Mouse (Mus musculus) heart, adult 2 months (tissue): ENCODE measurements around the gene Sdhaf2. TPM values are rescaled to one million over a fixed set of nuclear protein-coding genes. Genes with fewer than 3 reads are reported as not detected.

ENCODE experiments used
- DNase-seq, 2 experiments: peaks; one replicate each; pipeline ENCODE4 v3.0.0; 2021
- H3K27ac ChIP-seq: fragments of 200-600 bp; 2 replicates; pipeline ENCODE4 v1.8.1; 2022
- H3K27me3 ChIP-seq: fragments of 200-500 bp; 2 replicates; pipeline ENCODE4 v1.6.1; 2012; ENCODE audit warnings: mild to moderate bottlenecking, low read length, inconsistent platforms, mixed read lengths; ENCODE audit not compliant: control insufficient read depth, insufficient read depth
- H3K36me3 ChIP-seq: fragments of 200-500 bp; 2 replicates; pipeline ENCODE4 v1.6.1; 2012; ENCODE audit warnings: low read length, inconsistent platforms; ENCODE audit not compliant: control insufficient read depth, insufficient read depth
- H3K4me1 ChIP-seq: fragments of 200-500 bp; 2 replicates; pipeline ENCODE4 v1.6.1; 2011; ENCODE audit warnings: low read length; ENCODE audit not compliant: control insufficient read depth, insufficient read depth
- H3K4me3 ChIP-seq: fragments of 200-600 bp; 2 replicates; pipeline ENCODE4 v1.8.1; 2022
- H3K79me2 ChIP-seq: fragments of 200-500 bp; replicated peaks from 2 replicates; pipeline ENCODE4 v1.6.1; 2012; ENCODE audit warnings: mild to moderate bottlenecking, inconsistent platforms, low read length, moderate library complexity, mixed read lengths; ENCODE audit not compliant: control insufficient read depth, insufficient read depth
- H3K9ac ChIP-seq: fragments of 200-500 bp; 2 replicates; pipeline ENCODE4 v1.6.1; 2012; ENCODE audit warnings: low read depth, mild to moderate bottlenecking, control low read depth, inconsistent platforms, low read length, mixed read lengths
- CTCF ChIP-seq: fragments of 200-600 bp; IDR thresholded peaks from 2 replicates; pipeline ENCODE4 v1.8.1; 2022; ENCODE audit warnings: antibody characterized with exemption, mild to moderate bottlenecking, moderate library complexity
- EP300 ChIP-seq: fragments of 200-500 bp; IDR thresholded peaks from 2 replicates; pipeline ENCODE4 v1.6.1; 2011; ENCODE audit warnings: low read depth, low read length, control low read depth; ENCODE audit not compliant: insufficient read depth
- POLR2A ChIP-seq: fragments of 200-500 bp; IDR thresholded peaks from 2 replicates; pipeline ENCODE4 v1.6.1; 2011; ENCODE audit warnings: mild to moderate bottlenecking, low read depth, low read length, control low read depth; ENCODE audit not compliant: insufficient read depth
- WGBS: fragments of 180-500 bp; shearing (Covaris S2); methylation state at CpG from one replicate; pipeline ENCODE4 v1.1.7; 2018; 5-methylcytosine and 5-hydroxymethylcytosine counted together
- intact Hi-C: fragments of 180-260 bp; cut with DNase I; formaldehyde crosslinking; loops from one replicate; pipeline ENCODE4 v1.15.1; 2025
- polyA plus RNA-seq: library from polyadenylated mRNA; depleted of rRNA; stranded (reverse); fragments of >200 nt; gene quantifications from 2 replicates; pipeline ENCODE4 v1.2.3, GENCODE M21; 2012
- total RNA-seq, 2 experiments: library from RNA; stranded (reverse); gene quantifications; 2 replicates each; pipeline ENCODE4 v1.2.3; 2021

Gene Sdhaf2
- total and polyA plus RNA-seq, 3 experiments: 45.7 to 77.9 (median 65.5) TPM

DNA sequence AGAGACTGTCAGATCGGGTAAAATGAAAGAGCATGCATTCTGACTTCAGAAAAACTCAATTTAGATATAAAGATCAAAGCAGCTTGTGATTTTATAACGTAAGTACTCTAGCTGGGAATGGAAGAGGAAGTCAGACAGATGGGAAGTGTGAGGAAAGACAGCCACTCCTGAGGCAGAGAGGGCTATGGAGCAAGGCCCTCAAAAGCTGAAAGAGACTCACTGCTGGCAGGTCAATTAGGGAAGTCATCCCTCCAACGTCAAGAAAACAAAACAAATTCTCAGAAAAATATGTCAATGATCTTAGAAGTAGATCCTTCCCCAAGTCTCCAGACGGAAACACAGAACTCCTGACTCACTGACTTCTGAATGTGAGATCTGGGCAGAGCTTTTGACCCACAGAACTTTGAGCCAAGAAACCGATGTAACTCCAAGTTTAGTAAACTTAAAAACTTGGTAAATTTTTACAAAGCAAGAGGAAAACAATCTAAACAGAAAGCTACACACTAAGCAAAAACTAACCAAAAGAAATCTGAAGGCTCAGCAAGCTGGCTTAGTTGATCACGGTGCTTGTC is 15.1 kb downstream of the Sdhaf2 start:
- Histone ChIP-seq H3K36me3 (peaks cover 7% of the 10 kb centered on the region), H3K9ac (no peak overlapping the region), H3K79me2 (no peaks in the 10 kb centered on the region), H3K4me3 (no peak overlapping the region), H3K27me3 (no peaks in the 10 kb centered on the region), H3K4me1 (no peaks in the 10 kb centered on the region), H3K27ac (no peak overlapping the region)
- intact Hi-C loops: no loop called here
- TF ChIP-seq EP300: no peak
- WGBS: 70% methylated on average over 6 of the region's 6 CpGs
- peak in 1 of 2 experiments; percentile 12 for DNase-seq

DNA sequence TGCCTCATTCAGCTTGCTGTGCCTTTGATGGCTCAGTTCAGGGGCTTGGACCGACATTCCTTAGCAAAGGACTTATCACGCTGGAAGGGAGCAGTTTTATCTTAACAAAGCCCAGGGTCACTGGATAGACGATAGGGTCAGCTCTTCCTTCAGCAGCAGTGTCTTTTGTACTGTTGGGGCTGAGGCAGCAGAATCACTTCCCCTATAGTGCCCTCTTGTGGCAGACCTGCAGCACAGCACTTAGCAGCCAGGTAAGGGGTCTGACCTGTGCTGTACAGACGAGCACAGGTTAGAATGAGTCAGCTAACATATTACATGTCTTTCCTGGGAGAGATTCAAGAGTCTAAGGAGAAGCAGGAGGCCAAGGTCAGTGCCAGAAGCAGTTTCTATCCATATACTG is 23.4 kb downstream of the Sdhaf2 start:
- no peaks in the 10 kb centered on the region; the same call in 1 of the 2 replicates for H3K36me3 ChIP-seq
- intact Hi-C loops: loop anchor here (1.0 to 5.0 kb wide), 2 partner anchors 169 to 245 kb away; no protein-coding TSS in a partner anchor
- no peaks in the 10 kb centered on the region for H3K79me2 ChIP-seq
- H3K27ac ChIP-seq: no peak overlapping the region
- 7% methylated on average over 4 of the region's 4 CpGs for WGBS
- no peaks in the 10 kb centered on the region for H3K4me1 ChIP-seq
- H3K9ac ChIP-seq: no peak overlapping the region
- DNase-seq: peak in 1 of 2 experiments; percentile 41
- TF ChIP-seq POLR2A (no peak), EP300 (peak; percentile 61; the same call in 1 of the 2 replicates), CTCF (peak; percentile 95)
- H3K27me3 ChIP-seq: no peaks in the 10 kb centered on the region
- no peak overlapping the region for H3K4me3 ChIP-seq

GRCm38 (mm10) chr19:10500581-10500980 is 25.4 kb downstream of the Sdhaf2 start:
- Histone ChIP-seq H3K4me3 (no peak overlapping the region), H3K27me3 (no peaks in the 10 kb centered on the region), H3K27ac (no peak overlapping the region), H3K36me3 (no peaks in the 10 kb centered on the region), H3K79me2 (no peaks in the 10 kb centered on the region), H3K4me1 (no peaks in the 10 kb centered on the region), H3K9ac (no peak overlapping the region)
- WGBS: 90% methylated on average over 8 of the region's 8 CpGs
- TF ChIP-seq POLR2A: no peak
- no peak for TF ChIP-seq EP300
- no peak for TF ChIP-seq CTCF
- intact Hi-C loops: loop anchor here (5.0 kb wide), 1 partner anchor 243 kb away; no protein-coding TSS in a partner anchor
- DNase-seq: no peak

GRCm38 (mm10) chr19:10497512-10498160 is 28.3 kb downstream of the Sdhaf2 start:
- H3K4me3 ChIP-seq: no peak overlapping the region
- no peak overlapping the region for H3K9ac ChIP-seq
- intact Hi-C loops: no loop called here
- 34% methylated on average over 8 of the region's 8 CpGs for WGBS
- no peaks in the 10 kb centered on the region for H3K4me1 ChIP-seq
- no peaks in the 10 kb centered on the region for H3K36me3 ChIP-seq
- no peaks in the 10 kb centered on the region for H3K79me2 ChIP-seq
- H3K27ac ChIP-seq: no peak overlapping the region
- TF ChIP-seq CTCF: no peak
- no peak for TF ChIP-seq POLR2A
- TF ChIP-seq EP300: no peak
- DNase-seq: no peak
- H3K27me3 ChIP-seq: no peaks in the 10 kb centered on the region

DNA sequence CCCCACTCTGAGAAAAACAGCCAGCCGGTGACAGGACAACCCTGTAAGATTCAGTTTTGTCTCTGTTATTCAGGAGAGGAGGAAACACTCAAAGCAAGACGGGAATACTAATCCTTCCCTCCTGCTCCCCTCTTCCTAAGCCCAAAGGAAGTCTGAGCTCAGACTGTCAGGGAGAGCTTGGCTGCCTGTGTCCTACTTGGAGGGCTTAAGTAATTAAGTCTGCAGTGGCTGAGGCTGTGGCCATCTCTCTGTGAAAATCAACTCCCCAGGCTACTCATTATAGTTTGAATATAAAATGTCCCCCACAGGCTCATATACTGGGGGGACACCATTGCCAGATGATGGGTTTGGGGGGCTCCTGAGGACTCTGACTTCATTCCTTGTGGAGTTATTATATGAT is 29.0 kb downstream of the Sdhaf2 start:
- Histone ChIP-seq H3K9ac (no peak overlapping the region), H3K27me3 (no peaks in the 10 kb centered on the region; the same call in 1 of the 2 replicates), H3K36me3 (no peaks in the 10 kb centered on the region), H3K4me1 (no peaks in the 10 kb centered on the region), H3K4me3 (no peak overlapping the region), H3K79me2 (no peaks in the 10 kb centered on the region), H3K27ac (no peak overlapping the region)
- intact Hi-C loops: no loop called here
- 47% methylated on average over 2 of the region's 2 CpGs for WGBS
- DNase-seq: no peak
- no peak for TF ChIP-seq EP300
- no peak for TF ChIP-seq CTCF
- TF ChIP-seq POLR2A: no peak

DNA sequence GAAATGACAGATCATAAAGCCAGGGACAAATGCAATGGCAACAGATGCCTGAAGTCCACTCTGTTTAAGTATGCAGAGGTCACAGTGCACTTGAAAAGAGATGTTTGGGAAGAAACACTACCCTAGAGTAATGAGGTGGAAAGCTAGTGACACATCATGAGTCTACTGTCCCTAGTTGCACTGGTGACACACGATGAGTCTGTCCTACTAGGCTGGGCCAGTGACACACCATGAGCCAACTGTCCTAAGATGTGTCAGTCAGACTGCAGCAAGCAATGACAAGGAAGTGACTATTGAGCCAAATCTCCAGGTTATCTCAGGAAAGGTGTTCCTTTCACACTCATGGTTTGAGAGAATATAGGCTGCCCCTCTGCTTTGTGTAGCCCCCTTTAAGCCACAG is 30.3 kb downstream of the Sdhaf2 start:
- no peak overlapping the region for H3K27ac ChIP-seq
- DNase-seq: no peak
- H3K36me3 ChIP-seq: no peaks in the 10 kb centered on the region
- intact Hi-C loops: no loop called here
- no peak overlapping the region for H3K9ac ChIP-seq
- WGBS: 92% methylated on average over 1 of the region's 1 CpGs
- H3K79me2 ChIP-seq: no peaks in the 10 kb centered on the region
- no peak overlapping the region for H3K4me3 ChIP-seq
- H3K4me1 ChIP-seq: no peaks in the 10 kb centered on the region
- no peaks in the 10 kb centered on the region; the same call in 1 of the 2 replicates for H3K27me3 ChIP-seq
- TF ChIP-seq CTCF: no peak
- no peak for TF ChIP-seq EP300
- TF ChIP-seq POLR2A: no peak
